Mouse (Mus musculus) liver, embryonic 14.5 days (tissue): Measurements from ENCODE around the gene BC030867.

Experiments
- CTCF ChIP-seq: IDR thresholded peaks from 2 replicates; pipeline ENCODE4 v1.5.1; 2016; ENCODE audit warnings: antibody characterized with exemption, low read depth, control low read depth
- EP300 ChIP-seq: IDR thresholded peaks from 2 replicates; pipeline ENCODE4 v1.6.1; 2016; ENCODE audit warnings: antibody characterized with exemption, low read depth

GRCm38 (mm10) chr11:102294416-102294815 is 45.7 kb downstream of the BC030867 start:
- TF ChIP-seq CTCF (no peak), EP300 (no peak)
